Mouse (Mus musculus) neural tube, embryonic 10.5 days (tissue): ENCODE measurements at regions not wholly inside any gene's neighbourhood (a gene's known extent, or its start where the extent isn't known, plus 50 kb on each side); places are given as distances from the start of the nearest gene placed in this dataset.
"Not testable (repeated sequence)": the region's sequence is repeated elsewhere in the genome, so short reads cannot be mapped to it uniquely, and the experiment has no call there.

Experiments used
- DNase-seq: peaks from one replicate; pipeline ENCODE4 v3.0.0-alpha.2; 2017; ENCODE audit warnings: low spot score; ENCODE audit errors: extremely low spot score

DNA sequence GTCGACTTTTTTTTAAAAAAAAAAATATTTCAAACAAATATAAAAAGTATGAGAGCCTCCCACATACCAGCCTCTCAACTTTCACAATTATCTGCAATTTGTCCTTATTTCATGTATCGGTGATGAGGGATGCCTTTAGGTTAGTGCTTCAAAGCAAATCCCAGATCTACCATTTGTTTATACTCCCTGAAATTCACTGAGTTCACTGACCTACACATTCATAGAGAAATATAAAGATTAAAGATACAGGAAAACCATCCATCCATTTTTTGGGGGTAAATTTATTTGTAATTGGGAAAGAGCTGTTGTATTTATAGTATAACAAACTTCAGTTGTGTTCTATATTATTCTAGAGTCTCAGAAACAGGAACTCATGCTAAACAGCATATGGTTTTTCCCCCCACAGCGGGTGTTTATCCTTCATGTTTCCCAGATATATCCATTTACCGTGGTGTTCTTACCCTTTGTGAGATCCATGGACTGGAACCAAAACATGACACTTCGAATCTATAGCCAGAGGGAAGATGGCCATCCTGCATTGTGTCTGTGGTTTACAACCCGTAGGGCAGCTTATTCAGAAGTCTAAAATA is 120.1 kb upstream of the Cpsf6 start:
- no peak for DNase-seq

DNA sequence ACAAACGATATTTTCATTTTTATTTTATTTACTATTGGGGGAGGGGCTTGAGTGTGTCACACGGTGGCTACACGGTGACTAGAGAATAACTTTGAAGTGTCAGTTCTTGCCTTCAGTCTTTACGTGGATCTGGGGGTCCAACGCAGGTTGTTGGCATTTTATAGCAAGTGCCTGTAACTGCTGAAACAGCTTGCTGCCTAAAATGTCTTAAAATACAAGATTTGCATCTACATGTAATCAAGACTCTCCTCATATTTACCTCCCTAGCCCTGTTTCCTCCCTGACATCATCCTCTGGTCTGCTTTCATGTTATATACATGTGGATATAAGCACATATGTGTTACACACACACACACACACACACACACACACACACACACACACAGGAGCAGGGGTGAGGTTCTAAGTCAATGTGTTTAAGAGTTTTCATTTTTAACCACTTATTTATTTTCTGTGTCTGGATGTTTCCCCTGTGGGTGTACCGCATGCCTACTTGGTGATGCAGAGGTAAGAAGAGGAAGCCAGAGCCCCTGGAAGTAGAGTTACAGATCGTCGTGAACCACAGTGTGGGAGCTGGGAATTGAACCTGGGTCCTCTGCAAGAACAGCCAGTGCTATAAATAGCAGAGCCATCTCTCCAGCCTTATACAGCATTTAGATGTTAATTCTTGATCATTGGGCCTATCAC is 119.5 kb upstream of the Cpsf6 start:
- no peak for DNase-seq

DNA sequence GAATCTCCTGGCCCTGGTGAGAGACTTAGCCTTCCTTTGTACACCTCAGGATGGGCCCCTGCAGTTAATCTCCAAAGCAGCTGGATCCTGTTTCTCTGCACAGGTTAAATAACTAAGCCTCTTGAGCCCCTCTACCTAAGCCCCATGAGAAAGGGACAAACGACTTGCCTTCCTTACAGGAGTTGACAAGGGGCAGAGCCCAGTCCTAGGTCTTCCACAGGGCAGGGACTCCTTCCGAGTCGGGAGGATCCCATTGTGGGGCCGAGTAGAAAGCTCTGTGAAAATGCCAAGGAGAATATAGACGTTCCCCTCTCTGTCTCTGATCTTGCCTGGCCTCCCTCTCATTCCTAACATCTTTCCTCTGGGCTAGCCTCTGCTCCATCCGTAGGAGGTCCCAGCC is 118.7 kb upstream of the Cpsf6 start:
- DNase-seq, result no peak

DNA sequence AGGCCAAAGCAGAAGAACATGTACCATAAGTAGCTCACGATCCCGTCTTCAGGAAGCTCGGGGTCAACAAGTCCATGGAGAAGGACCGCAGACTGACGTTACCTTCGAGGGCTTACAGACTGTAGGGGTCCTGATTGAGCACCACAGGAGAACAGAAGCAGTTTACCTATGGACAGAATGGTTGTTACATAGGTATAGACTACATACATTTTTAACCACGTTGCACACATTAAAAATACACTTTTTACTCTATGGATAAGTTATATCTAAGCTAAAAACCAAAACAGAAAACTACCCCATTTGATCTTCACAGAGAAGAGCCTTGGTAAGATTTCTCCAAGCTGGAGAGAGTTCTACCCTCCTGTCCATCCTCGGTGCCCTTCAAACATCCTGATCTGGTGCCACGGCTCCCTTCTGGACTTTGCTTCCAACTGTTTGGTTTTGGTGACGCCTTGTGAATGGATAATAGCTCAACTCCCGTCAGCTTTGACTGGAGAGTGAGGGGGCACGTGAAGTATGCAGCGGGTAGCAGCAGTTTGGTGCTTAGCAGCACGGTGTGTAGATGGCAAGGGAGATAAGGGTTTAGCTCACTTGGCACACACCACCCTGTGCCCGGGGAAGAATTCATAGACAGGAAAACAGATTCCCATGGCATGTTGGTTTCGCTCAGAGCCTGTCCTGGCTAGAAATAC is 117.9 kb upstream of the Cpsf6 start:
- no peak for DNase-seq

DNA sequence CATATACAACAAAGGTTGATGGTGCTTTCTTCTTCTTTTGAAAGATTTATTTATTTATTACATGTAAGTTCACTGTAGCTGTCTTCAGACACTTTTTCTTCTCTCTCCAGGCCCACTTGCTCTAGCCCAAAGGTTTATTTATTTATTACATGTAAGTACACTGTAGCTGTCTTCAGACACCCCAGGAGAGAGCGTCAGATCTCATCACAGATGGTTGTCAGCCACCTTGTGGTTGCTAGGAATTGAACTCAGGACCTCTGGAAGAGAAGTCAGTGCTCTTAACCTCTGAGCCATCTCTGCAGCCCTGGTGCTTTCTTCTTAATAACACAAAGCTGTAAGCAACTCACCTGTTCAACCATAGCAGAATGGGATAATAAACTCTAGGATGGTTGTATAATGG is 117.3 kb upstream of the Cpsf6 start:
- not testable (repeated sequence) for DNase-seq

DNA sequence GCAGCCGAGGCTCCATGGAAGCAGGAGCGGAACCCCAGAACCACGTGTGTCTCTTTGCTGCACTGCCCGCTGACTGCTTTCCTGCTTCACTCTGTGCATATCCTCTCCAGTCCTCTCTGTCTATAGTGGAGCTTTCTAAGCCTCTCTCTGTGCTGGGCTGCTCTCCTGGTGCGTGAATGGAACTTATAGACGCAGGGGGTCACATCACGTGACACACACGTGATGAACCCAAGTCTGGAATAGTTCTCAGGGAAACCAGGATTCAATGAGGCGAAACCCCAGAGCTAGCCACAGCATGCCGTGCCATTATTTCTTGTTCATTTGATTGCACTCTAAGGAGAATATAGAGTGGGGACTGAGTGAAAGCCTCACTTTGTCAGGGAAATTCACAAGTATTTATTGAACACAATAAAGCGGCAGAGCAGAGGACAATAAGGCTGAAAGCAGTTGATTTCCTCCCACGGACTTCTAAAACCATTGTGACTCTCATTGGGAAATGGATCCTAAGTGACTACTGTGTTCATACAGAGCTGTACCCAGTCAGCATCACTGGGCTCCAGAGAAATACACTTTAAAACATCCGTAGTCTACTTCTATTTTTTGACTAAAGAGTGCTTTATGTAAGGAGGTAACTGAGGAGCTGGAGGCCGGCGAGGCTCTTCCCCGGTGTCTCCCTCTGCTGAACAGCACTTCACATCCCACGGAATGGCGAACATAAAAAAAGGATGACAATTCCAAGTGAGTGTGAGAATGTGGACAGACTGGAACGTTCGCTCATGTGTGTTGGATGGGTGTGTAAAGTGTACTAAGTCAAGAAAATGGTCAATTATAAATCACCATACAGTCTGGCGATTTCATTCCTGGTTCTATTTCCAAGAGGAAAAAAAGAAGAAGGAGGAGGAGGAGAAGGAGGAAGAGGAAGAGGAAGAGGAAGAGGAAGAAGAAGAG is 116.5 kb upstream of the Cpsf6 start:
- DNase-seq, result no peak

DNA sequence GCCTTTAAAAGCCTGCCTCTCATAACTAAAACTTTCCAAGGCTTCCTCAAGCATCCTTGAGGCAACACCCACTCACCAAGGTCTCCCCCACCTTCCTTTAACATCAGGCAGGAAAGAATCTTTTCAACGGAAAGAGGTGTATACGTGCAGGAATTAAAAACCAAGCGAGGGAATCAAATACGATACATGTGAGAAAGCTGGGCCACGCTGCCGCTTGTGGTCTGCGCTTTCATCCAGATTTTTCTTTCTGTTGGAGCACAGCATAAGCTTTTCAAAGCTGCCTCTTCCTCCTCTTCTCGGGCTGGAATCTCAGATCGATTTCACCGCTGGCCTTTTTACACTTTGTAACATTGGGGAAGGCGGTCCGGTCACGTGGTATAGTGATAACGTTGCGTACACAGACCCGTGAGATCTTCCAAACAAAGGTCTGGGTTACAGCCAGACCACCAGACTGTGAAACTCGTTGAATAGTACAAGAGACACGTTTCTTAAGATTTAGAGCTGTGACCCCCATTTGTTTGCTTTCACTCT is 114.4 kb upstream of the Cpsf6 start:
- DNase-seq, result peak; percentile 28

DNA sequence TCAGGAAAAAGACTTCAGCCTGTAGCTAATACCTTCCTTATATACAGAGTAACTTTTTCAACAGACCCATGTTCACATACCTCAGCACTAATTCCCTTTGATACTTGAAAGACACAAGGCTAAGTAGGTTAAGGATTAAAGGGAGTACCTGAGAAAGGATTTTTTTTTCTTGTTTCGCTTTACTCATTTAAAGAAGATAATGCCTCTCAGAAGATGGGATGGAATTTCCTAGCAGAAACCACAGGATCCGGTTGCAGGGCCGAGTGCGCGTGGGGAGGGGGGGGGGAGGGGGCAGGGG is 114.0 kb upstream of the Cpsf6 start:
- DNase-seq, result no peak

DNA sequence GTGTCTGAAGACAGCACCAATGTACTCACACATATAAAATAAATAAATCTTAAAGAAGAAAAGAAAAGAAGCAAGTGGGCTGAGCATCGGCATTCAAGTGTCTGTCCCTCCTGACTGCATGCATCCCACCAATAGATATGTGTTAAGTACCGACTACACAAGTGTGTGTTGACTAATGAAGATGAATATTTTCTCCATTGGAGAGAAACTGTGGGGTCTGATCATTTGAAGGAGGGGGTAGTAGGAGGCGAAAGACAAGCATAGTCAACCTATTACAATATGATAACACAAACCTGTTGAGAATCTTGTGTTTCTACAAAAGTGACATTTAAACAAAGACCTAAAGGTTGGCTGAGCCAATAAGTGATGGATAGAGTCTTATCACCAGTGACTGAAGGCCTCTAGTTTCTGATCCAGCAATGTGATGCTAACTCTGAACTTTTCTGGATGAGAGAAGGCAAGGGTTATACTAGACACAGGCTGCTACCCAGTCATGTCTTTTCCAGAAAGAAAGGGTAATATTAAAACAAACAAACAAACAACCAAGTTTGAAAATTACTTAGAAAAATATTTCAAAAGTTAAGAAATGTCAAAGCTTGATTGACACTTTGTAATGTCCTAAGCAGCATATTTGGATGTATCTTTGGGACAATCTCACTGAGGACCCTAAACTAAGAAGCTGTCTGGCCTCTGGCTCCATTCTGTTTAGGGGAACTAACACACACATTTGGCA is 113.4 kb upstream of the Cpsf6 start:
- DNase-seq, result no peak

DNA sequence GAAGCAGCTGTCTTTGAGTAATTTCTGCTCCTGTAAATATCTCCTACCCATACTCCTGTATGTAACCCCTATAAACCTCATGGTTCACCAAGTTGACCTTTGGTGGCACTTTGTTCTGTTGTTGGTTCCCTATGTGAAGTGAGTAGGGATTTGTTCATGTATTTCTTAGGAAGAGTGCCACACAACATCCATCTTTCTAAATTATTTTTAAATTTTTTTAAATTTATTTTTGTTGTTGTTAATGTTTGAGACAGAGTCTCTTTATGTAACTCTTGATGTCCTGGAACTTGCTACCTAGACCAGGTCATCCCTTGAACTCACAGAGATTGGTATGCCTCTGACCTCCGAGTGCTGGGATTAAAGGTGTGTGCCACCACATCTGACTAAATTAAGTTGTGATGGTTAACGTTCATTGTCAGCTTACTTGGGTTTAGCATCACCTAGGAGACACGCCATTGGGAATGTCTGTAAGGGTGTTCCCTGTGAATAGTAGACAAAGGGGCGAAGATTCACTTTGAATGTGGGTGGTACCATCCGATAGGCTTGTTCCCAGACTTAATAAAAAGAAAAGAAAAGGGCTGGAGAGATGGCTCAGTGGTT is 112.7 kb upstream of the Cpsf6 start:
- no peak for DNase-seq

DNA sequence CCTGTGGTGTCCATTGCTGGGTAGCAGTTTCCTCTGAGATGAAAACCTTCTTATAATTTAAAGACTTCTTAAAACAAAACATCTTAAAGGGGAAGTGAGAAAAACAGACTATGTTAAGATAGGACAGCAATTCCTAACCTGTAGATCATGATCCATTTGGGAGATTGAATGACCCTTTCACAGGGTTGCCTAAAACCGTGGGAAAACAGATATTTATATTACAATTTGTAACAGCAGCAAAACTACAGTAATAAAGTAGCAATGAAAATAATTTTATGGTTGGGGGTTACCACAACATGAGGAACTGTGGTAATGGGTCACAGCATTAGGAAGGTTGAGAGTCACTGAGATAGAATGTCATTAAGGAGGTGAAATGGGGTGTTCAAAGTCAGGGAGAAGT is 111.9 kb upstream of the Cpsf6 start:
- no peak for DNase-seq

DNA sequence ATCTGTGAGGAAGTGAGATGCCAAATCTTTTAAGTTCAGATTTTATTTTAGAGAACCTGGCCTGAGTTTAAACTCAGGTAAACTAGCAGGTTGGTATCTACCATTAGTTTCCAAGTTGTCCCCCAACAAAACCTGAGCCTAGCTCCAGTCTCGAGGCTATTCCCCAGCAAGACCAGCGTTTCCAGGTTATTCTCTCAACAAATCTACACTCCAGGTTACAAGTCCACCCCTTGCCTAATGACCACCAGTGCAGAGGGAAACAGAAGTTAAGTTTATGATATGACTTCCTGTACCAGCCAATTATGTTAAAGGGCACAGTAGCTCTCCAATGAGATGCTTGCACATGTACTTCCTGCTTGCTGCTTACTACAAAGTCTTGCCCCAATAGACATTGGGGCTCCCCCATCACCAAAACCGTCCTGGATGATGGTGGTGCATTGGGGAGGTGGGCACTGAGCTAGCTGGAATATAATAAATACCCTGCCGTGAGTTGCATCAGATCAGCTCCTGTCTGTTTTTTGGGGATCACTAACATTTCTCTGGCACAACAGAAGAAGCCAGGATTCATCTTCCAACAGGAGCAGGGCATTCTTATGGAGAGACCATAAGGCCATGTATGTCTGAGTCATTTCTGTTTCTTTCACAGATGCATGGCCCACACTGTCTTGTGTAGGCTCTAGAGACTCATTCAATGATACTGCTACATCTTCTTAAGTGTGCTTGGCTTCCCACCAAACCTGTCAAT is 111.2 kb upstream of the Cpsf6 start:
- DNase-seq, result no peak

DNA sequence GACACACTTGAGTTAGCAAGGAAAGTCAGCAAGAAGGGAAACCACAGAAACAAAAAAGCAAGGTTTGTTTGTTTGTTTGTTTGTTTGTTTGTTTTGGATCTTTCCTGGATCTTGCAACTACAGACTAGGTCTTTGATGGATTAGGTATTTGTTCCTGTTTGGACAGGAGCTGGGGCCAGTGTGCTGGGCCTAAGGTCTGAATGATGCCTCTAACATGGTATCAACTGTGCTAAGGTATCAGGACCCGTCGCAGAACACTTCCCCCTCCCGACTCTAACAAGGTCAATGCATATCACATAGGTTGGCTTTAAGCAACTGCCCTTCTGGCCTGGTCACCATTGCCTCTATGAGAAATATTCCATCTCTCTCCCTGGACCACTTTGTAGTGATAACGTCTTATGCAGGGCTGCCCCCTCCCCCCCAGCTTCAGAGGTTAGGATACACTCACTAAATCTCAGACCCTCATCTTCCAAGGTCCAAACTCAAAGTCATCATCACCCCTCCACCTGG is 103.3 kb upstream of the Cpsf6 start:
- DNase-seq, result no peak

DNA sequence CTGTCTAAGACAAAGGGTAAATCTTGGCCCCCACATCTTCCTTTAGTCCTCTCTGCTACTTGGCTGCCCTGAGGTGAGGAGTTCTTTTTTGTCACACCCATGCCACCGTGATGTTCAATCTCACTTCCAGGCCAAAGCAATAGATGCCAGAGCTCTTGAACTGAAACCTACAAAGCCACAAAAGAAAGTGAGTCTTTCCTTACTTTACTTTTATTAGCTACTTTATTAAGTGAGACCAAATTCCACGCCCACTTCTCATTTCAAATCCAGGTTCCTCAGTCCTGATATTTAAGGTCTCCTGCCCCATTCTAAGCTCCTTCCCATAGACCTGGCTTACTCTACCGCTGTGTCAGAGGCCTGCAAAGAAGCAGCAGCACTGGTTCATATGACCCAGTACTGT is 102.5 kb upstream of the Cpsf6 start:
- DNase-seq, result no peak

DNA sequence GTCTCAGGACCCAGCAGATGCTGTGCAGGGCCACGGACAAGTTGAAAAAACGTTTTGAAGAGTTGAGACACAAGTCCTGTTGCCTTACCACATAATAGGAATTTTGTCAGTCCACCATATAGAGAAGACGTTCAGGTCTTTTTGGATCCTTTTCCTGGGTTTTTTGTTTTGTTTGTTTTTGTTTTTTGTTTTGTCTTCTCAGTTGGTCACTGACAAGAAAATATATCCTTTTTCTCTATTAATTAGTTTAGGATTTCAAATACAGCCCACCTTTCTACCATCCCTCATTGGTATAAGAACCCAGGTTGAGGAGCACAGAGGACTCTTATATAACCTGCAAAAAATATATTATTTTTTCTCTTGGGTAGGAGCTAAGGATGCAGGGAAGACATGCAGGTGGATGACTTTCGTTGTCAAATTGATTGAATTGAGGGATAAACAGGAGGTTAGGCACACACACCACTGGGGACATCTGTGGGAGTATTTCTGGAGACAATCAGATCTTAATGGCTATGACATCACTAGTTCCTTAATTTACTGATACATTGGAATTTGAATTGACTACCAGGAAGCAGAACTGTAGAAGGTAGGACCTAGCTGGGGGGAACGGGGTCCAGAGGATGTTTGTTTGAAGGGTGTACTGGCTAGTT is 101.7 kb upstream of the Cpsf6 start:
- DNase-seq, result no peak

DNA sequence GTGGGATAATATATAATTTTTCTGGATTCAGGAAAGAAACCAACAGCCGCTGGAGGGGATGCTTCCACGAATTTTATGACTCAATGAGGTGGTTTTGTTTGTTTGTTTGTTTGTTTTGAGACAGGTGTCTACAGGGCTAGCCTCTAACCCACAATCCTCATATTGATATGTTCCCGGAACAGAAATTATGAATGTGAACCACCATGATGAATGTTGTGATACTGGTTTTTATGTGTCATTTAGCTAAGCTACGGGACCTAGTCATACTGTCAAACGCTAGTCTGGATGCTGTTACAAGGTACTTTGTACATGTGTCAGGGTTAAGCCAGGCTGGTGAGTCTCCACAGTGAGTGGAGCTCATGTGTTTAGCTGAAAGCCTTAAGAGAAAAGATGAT is 100.6 kb upstream of the Cpsf6 start:
- DNase-seq, result no peak

DNA sequence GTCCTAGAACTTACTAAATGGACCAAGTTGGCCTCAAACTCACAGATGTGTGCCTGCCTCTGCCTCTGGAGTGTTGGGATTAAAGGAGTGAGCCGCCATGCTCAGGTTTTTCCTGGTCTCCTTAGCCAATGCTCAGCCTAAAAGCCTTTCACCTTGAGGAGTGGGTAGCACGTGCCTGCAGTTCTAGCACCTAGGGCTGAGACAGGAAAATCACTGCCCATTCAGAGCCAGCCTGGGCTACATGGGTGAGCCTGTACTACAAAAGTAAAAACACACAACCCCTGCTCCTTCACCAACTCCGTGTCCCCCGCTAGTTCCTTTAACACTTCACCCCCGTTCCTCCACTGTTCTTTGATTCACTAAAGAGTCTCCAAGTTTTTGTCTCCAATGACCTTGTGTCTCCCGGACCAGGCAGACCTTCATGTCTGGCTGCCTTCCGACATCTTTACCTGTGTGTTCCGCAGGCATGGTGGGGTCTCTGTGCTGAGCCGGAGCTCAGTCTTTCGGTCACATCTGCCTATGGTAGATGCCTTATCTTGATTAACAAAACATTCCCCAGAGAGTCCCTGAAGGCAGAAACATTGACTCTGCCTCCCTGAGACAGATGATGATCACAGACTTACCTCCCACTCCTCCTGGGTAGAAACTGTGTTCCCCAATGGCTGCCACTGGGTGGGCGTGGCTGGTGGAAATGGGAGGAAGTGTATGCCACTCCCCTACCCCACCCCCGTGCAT is 100.1 kb upstream of the Cpsf6 start:
- no peak for DNase-seq

DNA sequence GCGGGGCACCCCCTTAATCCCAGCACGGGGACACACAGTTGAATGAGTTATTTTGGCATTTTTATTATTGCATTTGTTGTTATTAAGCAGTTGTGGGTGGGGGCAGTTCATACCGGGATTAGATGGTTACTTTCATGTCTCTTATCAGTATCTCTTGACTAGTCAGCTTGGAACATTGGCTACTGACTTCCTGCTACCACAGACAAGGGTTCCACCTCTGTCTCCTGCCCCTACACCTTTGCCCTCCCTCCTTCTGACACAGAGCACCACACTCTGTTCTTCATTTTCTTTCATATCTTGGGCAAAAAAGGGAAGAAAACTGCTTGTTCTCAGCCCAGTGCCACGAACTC is 99.1 kb upstream of the Cpsf6 start:
- no peak for DNase-seq
